Mouse (Mus musculus) intestine, embryonic 15.5 days (tissue): Measurements from ENCODE around the gene Mx1. TPM values are rescaled to one million over a fixed set of nuclear protein-coding genes. Genes with fewer than 3 reads are reported as not detected.

Experiments used
- ATAC-seq: fragments of 200-750 bp; cut with Nextera tagmentation; 2 replicates; pipeline ENCODE4 v1.8.0; 2017; ENCODE audit warnings: moderate TSS enrichment, moderate library complexity
- H3K27ac ChIP-seq: fragments of 300-500 bp; sonication (generic); 2 replicates; pipeline ENCODE4 v1.5.1; 2015; ENCODE audit warnings: mild to moderate bottlenecking, inconsistent platforms
- H3K27me3 ChIP-seq: fragments of 300-500 bp; sonication (generic); replicated peaks from 2 replicates; pipeline ENCODE4 v1.6.1; 2015; ENCODE audit warnings: inconsistent platforms
- H3K36me3 ChIP-seq: fragments of 300-500 bp; sonication (generic); 2 replicates; pipeline ENCODE4 v1.6.1; 2015; ENCODE audit warnings: inconsistent platforms
- H3K4me1 ChIP-seq: fragments of 300-500 bp; sonication (generic); replicated peaks from 2 replicates; pipeline ENCODE4 v1.6.1; 2015; ENCODE audit warnings: inconsistent platforms
- H3K4me2 ChIP-seq: fragments of 300-500 bp; sonication (generic); replicated peaks from 2 replicates; pipeline ENCODE4 v1.6.1; 2015; ENCODE audit warnings: mild to moderate bottlenecking, inconsistent platforms
- H3K4me3 ChIP-seq: fragments of 300-500 bp; sonication (generic); replicated peaks from 2 replicates; pipeline ENCODE4 v1.5.1; 2015; ENCODE audit warnings: inconsistent platforms
- H3K9ac ChIP-seq: fragments of 300-500 bp; sonication (generic); 2 replicates; pipeline ENCODE4 v1.6.1; 2015; ENCODE audit warnings: inconsistent platforms
- H3K9me3 ChIP-seq: fragments of 300-500 bp; sonication (generic); 2 replicates; pipeline ENCODE4 v1.6.1; 2016; ENCODE audit warnings: inconsistent platforms
- WGBS: fragments of 180-500 bp; shearing (Covaris S2); methylation state at CpG from one replicate; pipeline ENCODE4 v1.1.7; 2015; 5-methylcytosine and 5-hydroxymethylcytosine counted together
- polyA plus RNA-seq: library from polyadenylated mRNA; unstranded; fragments of >200 nt; fragmentation: Nextera tagmentation; extraction: Ambion mirVana; gene quantifications from 2 replicates; pipeline ENCODE4 v1.2.1, GENCODE M21; 2015

Mx1 gene
- polyA plus RNA-seq, 1 experiment from 2014 or later, result 0.23 TPM

- Histone ChIP-seq H3K27ac (no peak overlapping the region), H3K4me2 (no peak overlapping the region), H3K4me3 (no peak overlapping the region), H3K9me3 (no peaks in the 10 kb centered on the region), H3K4me1 (no peaks in the 10 kb centered on the region), H3K36me3 (no peaks in the 10 kb centered on the region), H3K27me3 (no peaks in the 10 kb centered on the region), H3K9ac (no peak overlapping the region)
- ATAC-seq, result no peak
Measured at GRCm38 (mm10) chr16:97401741-97402140, 61.0 kb downstream of the Mx1 start.

- no peak for ATAC-seq
- WGBS, result 80% methylated on average over 4 of the region's 4 CpGs
Measured at GRCm38 (mm10) chr16:97399991-97400390, 62.7 kb downstream of the Mx1 start.

GRCm38 (mm10) chr16:97397945-97398531 lies 64.7 kb downstream of the Mx1 start:
- Histone ChIP-seq H3K36me3 (no peaks in the 10 kb centered on the region), H3K27me3 (no peaks in the 10 kb centered on the region), H3K9ac (no peak overlapping the region), H3K9me3 (no peaks in the 10 kb centered on the region), H3K4me3 (no peak overlapping the region), H3K4me1 (no peaks in the 10 kb centered on the region), H3K4me2 (no peak overlapping the region), H3K27ac (no peak overlapping the region)
- 78% methylated on average over 2 of the region's 2 CpGs for WGBS
- ATAC-seq, result no peak

More at GRCm38 (mm10) chr16:97399991-97400390, 62.7 kb downstream of the Mx1 start:
- Histone ChIP-seq H3K9me3 (no peaks in the 10 kb centered on the region), H3K27me3 (no peaks in the 10 kb centered on the region), H3K4me2 (no peak overlapping the region), H3K36me3 (no peaks in the 10 kb centered on the region), H3K4me3 (no peak overlapping the region), H3K4me1 (no peaks in the 10 kb centered on the region), H3K9ac (no peak overlapping the region), H3K27ac (no peak overlapping the region)

Other genes starting within 250 kb of the Mx1 start
- 13.4 and 13.6 TPM in 2 replicates for gene Bace2, start 106.2 kb downstream of the Mx1 start, polyA plus RNA-seq
- gene Fam3b, start 51.9 kb upstream of the Mx1 start, polyA plus RNA-seq, result 0.85 and 1.3 TPM in 2 replicates
- gene Tmprss2, start 148.3 kb upstream of the Mx1 start, polyA plus RNA-seq, result 26.0 and 28.9 TPM in 2 replicates